Mouse (Mus musculus) forelimb bud, embryonic 11.5 days (tissue): ENCODE measurements around the gene Rpl10a.

Source experiments
- DNase-seq: peaks from one replicate; pipeline ENCODE4 v3.0.0-alpha.2; 2012; ENCODE audit warnings: low read depth, low spot score

The Rpl10a gene

DNA sequence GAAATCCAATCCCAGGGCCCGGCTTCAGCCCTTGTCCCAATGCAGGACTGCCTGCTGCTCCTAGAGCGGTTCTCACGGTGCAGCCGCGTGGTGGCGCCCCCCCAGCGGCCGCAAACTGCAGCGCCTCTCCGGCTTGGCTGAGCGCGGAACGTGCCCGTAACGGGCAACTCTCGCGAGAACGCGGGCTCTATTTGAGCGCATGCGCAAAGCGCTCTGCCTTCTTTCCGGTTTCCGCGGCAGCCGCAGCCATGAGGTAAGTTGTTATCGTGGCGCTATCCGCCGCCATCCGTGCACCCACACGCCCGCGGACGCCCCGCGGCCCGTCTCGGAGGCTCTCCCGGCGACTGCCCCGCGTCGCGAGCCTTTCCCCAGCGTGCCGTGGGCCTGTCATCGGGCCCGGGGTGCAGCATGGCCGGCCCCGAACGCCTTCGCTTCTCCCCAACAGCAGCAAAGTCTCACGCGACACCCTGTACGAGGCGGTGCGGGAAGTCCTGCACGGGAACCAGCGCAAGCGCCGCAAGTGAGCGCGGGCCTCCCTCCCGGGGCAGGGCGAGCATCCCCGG is at the start of gene Rpl10a:
TSS of gene Rpl10a (plus strand) at position 106 of the 563 bp plus-strand sequence.
- peak; percentile 98 for DNase-seq

DNA sequence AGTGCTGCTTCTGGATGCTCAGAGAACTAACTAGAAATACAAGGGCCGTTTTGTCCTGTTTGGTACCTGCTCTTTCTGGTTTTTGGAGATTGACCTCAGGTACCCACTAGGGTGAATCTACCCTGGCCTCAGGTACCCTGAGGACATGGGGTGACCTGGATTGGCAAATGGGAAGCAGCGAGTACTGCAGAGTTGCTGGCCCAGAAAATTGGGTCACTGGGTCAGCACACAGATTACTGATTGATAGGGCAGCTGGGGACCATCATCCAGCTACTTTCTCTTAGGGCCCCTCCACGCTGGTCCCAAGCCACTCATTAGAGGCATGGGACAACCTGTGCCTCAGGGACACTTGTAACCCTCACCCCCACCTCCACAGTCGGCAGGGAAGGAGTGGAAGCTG is 49.0 kb upstream of the Rpl10a start:
- no peak for DNase-seq

DNA sequence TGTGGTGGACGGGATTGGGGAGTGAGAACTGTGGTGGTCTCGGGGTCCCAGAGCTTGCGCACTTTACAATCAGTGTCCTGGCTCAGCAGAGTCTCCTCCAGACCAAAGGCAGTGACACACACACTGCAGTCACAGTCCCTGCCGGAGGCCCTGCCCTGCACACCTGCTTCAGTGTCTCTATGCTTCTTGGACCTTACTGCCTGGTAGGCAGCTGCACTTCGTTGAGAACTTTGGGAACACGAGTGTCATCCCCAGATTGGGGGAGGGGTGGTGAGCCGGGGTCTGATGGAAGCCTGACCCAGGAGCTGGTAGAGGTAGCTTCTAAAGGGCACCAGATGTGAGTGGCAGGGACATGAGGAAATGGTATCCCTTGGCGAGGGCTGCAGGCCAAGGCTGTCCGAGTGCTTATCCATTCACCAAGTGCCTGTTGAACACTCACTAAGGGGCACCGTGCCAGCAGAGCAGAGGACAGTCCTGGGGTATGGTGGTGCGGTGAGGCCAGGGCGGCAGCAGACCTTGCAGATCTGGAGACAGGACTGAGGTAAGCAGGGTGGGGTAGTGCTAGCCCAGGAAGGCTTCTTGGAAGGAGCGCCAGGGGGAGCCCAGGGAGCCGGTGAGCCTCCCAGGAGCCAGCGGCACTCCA is 48.4 kb upstream of the Rpl10a start:
- no peak for DNase-seq

DNA sequence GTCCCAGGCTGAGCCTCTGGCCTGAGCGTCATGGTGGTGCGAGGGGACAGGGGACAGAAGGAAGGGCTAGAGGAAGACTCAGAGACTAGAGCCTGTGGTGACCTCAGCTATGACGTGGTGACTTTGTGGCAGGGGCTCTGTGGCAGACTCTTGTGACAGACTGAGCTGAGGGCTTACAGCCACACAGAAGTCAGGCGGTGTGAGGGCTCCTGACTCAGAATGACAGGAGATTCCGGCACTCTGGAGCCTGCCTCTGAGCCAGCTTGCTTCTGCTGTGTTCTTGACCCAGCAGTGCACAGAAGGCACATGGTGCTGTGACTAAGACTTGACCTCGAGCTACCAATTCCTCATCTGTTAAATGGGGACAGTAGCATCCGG is 47.9 kb upstream of the Rpl10a start:
- DNase-seq: no peak

DNA sequence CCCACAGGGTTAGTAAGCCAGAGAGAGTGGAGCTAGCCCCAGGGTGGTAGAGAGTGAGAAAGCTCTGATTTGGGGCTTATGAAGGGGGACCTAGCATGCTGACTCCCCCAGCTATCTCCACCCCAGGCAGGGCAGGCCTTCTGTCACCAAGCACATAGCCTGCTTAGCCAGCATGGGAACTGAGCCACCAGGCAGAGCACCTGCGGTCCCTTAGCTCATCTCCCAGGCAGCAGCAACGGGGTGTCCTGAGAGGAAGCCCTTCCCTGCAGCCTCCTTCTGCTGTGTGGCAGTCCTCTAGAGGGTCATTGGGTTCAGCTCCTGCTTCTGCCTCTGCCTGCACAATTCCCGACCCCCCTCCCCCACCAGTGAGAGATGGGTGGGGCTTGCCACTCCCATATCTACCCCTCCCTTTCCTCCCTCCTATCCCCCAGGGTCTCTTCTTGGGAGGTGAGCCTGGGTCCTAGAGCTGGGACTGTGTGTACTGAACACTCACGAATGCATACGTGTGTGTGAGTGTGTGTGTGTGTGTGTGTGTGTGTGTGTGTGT is 47.4 kb upstream of the Rpl10a start:
- no peak for DNase-seq

DNA sequence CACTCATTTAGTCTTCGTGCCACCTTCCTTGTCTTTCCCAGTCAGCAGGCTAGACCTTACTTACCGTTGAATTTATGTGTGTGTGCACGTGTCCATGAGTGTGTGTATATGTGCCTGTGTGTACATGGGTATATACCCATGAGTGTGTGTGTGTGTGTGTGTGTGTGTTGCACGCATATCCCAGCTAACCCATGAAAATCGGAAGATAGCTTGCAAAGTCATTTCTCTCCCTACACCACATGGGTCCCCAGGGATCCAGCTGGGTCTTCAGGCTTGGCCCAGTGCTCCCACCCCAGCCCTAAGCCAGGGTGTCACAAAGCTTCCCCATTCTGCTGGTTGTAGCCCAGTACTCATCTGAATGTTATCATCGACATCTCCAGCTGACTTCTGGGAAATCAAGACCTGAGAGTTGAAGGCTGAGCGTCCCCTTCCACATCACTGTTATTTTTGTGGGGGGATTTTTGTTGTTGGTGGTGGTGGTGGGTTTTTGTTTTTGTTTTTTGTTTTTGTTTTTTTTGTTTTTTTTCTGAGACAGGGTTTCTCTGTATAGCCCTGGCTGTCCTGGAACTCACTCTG is 46.3 kb upstream of the Rpl10a start:
- DNase-seq: no peak

DNA sequence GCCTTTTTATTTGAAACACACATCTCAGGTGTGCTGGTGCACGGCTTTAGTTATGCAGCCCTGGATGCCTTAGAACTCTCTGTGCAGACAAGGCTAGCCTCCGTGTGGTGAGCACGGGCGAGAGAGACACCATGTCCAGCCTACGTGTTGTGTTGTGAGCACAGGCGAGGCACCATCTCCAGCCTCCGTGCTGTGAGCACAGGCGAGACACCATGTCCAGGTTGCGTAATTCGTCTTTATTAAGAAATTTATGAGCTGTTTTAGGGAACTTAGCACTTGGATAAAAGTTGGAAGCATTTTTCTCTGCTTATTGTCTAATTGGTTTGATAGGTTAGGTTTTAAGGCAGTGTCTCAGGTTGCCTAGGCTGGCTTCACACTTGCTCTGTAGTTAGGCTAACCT is 45.1 kb upstream of the Rpl10a start:
- DNase-seq: no peak

DNA sequence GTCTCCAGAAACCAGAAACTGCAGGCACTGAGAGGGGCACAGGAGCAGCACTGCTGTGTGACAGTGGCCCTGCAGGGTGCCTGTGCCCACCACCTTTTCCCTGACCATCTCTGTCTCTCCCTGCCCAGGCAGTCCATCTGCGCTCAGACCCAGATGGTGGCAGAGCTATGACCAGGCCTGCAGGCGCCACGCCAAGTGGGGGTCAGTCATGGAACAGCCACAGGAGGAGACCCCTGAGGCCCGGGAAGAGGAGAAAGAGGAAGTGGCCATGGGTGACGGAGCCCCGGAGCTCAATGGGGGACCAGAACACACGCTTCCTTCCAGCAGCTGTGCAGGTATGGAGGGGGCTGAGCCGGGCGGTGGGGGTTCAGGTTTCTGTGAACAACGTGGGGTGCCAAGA is 42.1 kb upstream of the Rpl10a start:
- no peak for DNase-seq

DNA sequence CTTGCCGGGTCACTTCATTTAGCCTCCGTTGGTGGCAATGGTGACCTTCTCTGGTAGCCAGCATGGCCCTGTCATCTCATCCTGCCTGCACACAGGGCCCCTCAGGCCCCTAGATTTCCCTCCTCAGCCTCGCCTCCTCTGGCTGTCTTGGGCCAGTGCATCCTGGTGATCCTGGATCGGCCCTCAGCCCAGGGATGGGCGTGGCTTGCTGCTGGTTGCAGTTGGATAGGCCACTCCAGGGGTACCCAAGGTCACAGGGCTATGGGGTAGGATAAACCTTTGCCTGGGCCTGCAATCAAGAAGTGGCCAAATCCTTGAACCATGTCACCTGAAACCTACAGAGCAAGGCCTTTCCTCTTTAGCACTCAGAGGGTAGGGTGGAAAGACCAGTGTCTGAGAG is 41.3 kb upstream of the Rpl10a start:
- no peak for DNase-seq

DNA sequence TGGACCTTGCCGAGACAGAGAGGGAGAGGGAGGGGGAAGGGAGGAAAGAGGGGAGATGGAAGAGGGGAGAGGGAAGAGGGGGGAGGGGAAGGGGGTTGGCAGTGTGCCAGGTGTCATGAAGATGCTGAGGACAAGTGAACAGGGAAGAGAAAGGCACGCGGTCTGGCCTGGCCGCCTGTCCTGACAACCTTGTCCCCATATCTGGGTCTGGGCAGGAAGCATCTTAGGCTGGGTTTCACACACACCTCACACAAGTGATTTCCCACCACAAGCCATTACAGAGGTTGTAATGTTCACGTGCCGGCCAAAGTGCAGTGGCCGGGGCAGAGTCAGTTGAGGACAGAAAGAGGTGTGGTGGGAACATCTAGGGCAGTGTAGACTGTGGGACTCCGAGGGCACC is 40.7 kb upstream of the Rpl10a start:
- DNase-seq: no peak

DNA sequence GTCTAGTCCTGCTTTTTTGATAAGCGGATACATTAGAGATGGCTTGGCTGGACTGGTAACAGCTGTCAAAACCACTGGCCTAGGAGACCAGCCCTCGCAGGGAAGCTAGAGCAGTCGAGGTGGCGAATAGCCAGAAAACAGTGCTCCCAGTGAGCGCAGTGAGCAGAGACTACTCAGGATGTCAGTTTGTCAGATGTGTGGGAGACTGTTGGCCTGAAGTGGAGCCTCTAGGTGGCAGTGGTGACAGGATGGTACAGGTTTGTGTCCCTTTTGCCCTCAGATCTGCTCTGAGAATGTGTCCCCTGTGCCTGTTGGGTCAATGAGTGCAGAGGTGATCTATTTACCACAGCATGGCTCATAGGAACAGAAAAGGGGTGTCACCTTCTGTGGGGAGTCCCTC is 40.3 kb upstream of the Rpl10a start:
- DNase-seq: no peak

DNA sequence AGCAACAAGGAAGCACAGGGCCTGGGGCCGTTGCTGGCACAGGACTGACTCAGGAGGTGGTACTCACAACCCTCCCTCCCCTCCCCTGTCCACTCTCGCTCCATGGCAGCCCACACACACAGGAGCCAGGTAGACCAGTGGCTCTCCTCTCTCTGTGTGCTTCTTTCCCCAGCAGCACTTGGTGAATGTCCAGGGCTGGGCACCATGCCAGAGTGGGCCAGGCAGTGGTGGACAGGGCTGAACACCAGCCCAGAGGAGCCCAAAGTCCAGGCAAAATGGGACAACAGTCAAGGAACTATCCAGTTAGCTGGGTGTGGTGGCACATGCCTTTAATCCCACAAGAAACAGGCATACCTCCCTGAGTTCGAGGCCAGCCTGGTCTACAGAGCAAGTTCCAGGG is 38.0 kb upstream of the Rpl10a start:
- no peak for DNase-seq

DNA sequence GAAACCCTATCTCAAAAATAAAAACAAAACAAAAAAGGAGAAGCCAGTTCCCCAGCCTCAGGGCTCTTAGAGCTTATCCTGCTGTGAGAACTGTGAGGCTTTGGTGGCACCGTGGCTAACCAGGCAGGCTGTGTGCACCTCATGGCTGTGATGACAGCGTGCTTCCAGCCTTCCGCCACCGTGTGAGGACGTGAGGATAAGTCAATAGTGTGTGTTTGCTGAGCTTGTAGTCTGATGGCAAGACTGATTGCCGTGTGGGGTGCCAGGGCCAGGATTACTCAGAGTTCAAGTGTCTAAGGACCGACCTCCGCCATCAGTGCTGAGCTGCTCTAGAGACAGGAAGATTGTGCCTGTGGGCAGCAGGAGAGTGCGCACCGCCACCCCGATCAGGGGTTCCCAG is 37.6 kb upstream of the Rpl10a start:
- DNase-seq: no peak

DNA sequence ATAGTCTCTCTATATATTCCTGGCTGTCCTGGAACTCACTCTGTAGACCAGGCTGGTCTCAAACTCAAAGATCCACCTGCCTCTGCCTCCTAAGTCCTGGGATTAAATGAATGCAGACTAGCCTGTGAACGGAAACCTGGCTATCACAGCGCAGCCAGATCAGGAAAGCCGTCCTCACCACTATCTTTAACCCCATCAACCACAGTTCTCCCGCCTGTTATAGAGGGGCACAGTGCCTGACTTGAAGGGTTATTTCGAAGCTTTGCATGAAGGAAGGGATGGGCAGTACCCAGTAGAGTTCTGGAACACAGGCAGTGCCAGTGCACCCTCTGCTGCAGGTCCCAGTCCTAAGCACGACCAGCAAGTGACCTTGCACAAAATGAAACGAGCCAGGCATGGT is 36.9 kb upstream of the Rpl10a start:
- no peak for DNase-seq

DNA sequence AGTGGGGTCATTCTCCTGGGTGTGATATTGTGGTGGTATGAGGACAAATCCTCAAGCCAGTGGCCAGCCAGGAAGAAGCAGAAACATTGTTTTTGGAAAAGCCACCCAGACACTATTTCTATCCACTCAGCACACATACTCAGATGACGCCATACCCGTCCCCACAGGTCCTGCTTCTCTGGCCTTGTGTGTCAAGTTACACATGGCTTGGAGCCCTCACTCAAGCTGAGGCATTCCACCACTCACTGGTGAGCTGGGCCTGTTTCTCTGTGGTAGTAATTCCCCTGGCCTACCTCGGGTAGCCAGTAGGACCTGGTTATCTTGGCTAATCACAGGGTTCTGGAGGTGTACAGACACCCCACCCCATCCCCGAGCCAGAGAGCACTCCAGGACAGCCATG is 34.6 kb upstream of the Rpl10a start:
- no peak for DNase-seq

DNA sequence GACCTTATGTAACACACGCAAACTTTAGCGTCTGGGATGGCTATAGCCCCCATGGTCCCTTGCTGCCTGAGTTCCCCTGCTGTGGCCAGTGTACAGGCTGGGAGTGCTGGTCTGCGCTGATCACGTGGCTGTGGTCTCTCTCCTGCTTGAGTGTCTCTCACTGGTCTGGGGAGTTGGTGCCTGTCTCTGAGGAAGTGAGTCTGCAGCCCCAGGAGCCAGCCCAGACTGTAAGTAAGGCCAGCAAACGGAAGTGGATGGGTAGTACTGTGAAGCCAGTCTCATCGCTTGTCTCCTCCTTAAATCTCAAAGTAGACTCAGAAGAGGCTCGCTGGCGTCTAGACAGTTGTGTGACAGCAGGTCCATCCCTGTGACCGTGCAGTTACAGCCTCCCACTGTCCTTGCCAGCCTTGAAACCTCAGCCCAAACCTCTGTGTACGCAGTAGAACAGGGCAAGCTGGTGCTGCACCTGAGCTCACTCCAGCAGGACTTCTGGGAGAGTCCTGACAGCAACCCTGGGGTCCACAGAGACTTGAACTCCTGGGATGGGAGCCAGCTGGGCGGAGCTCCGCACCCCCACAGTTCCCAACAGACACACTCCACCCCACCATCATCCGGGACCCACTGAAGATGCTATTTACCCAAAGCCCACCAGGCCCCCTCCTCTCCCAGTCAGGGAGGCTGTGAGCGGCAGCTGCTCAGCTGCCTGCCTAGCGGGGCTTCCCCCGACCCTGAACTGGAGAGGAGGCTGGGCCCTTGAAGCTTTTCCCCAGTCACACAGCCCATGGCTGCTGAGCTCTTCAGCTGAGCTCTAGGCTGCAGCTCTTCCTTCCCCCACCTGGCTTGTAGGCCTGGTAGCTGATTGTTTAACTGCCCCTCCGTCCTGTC is 33.6 kb upstream of the Rpl10a start:
- DNase-seq: no peak

DNA sequence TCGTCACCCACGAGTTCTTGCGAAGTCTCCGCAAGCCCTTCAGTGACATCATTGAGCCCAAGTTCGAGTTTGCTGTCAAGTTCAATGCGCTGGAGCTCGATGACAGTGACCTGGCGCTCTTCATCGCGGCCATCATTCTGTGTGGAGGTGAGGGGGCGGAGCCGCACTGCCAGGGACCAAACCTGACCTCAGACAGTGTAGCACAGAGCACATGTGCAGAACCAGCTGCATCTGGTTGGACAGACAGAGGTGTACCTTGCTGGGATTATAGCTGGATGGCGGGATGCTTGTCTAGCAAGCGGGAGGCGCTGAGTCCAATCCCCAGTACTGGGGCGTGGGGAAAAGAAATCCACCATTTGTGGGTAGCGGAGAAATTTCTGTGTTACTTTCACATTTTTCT is 29.4 kb upstream of the Rpl10a start:
- no peak for DNase-seq

DNA sequence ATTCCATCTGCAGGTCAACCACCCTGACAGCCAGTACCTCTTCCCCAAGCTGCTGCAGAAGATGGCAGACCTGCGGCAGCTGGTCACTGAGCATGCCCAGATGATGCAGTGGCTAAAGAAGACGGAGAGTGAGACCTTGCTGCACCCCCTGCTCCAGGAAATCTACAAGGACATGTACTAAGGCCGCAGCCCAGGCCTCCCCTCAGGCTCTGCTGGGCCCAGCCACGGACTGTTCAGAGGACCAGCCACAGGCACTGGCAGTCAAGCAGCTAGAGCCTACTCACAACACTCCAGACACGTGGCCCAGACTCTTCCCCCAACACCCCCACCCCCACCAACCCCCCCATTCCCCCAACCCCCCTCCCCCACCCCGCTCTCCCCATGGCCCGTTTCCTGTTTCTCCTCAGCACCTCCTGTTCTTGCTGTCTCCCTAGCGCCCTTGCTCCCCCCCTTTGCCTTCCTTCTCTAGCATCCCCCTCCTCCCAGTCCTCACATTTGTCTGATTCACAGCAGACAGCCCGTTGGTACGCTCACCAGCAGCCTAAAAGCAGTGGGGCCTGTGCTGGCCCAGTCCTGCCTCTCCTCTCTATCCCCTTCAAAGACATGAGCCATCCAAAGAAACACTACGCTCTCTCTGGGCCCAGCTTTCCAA is 28.5 kb upstream of the Rpl10a start:
- DNase-seq: no peak

DNA sequence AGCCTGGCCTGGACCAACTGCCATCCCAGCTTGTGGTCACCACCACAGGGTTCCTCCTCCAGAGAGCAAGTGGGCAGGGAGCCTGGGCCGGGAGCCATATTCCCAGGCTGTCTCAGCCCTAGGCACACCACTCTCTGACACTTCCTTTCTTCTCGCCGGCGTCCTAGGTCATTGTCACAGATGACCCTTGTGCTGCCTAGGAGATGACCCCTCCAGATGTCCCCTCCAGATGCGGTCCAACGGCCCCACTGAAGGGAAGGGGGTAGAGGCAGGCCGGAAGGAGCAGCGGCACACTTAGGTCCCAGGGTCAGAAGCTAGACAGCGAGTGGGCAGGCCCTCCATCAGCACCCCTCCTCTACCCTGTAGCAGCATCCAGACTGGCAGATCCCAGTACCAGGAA is 27.9 kb upstream of the Rpl10a start:
- no peak for DNase-seq

DNA sequence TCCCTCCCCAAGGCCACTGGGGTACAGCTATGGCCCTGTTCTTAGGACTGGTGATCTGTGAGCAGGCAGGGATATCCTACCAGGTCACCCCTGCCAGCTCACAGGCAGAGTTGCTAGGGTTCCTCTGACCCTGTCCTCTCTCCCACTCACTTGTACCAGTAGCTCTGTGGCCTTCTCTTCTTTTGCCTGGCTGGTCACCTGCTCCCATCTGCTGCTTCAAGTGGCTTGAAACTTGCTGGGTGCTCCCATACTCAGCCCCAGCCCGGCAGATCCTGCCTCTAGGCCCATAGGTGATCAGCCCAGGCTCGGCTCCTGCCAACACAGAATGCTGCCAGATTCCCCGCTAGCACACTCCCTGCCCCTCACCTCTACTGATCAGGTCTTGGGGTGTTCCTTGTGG is 27.4 kb upstream of the Rpl10a start:
- no peak for DNase-seq

DNA sequence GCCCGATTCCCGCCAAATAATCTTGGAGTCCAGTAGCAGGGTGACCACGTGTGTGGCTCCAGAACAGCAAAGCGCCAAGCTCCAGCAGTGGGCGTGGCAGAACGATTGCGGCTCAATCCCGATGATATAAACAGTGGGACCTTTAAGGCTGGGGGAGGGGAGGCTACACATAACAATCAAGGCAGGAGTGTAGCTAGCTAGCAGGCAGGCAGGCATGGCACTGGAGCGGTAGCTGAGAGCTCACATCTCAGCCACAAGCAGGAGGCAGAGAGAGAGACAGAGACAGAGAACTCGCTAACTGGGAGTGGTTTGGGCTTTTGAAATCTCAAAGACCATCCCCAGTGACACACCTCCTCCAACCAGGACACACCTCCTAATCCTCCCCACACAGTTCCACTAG is 23.1 kb upstream of the Rpl10a start:
- no peak for DNase-seq
